Mouse (Mus musculus) urinary bladder, adult 18-20 months (tissue): ENCODE results near the gene Ccdc187.

ENCODE experiments used
- DNase-seq, 2 experiments: peaks; one replicate each; pipeline ENCODE4 v3.0.0; 2022; ENCODE audit warnings: low spot score in 2 of 2, mixed read lengths in 2 of 2

Gene Ccdc187

DNA sequence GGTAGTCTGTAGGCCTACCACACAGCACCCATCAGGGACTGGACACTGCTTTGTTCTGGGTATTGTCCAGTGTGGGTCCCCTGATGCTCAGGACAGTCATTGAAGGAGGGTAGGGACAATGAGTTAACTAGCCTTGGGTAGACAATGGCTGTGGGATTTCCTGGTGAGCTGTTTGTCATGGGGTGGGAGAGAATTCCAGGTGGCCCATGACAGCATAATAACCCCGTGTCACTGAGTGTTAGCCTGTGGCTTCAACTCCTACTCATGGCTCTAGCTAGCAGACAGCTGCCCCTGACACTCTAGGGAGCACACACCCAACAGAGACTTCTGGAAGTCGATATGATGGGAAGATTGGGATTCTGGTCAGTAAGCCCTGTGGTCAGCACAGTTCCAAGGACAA, at the start of gene Ccdc187:
Gene Ccdc187, minus strand, starts transcription at position 101 of the 400 bp plus-strand sequence.
- DNase-seq, result no peak

DNA sequence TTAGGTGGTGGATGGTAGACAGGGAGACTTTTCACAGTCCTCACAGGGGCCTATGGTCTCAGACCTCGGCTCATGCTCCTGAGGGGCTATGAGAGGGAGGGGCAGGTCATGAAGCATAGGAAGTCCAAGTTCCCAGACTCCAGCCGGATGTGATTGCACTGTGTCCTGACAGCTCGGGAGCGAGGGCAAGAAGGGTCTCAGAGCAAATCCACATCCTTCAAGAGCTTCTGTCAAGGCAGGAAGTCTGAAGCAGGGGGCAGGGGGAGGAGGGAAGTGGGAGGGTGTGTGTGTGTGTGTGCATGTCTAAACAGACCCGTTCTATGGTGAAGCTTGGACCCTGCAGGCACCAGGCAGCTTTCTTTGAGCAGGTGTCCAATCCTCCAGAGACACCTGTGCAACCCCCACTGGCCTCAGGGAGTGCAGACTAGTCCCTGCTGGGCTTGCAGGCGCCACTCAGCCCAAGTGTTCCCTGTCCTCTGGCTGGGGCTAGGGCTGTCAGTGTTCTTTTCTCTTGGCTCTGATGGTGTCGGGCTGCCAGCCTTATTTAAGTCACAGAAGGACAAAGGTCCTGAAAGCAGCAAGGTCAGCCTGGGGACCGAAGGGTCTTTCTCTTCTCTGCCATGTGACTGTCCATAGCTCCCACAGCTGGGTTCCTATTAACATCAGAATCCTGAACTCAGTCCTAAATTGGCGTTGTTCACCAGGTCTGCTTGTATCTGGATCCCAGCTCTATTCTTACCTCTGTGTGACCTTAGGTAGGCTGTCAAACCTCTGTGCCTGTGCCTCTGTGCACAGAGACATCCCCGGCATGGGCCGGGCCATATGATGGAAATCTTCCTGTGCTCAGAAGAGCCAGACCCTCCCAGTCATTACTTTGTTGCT, 48.5 kb upstream of the Ccdc187 start:
- no peak for DNase-seq

DNA sequence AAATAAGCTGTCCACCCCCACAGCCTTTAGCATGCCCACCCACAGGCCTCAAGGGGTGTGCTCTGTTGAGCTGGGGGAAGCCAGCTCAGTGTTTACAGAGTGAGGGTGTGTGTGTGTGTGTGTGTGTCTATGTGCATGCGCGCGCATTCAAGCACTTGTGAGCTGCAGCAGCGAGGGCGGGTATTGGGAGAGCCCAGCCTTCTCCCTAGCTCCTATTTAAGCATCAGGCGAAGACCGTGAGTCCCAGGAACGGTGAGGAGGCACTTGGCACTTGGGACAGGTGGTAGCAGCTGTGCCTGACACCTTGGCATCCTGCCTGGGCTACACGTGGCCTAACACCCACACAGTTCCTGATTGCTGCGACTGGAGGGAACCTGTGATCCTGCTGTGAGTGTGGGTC, 47.7 kb upstream of the Ccdc187 start:
- peak in 1 of 2 experiments; percentile 41 for DNase-seq

DNA sequence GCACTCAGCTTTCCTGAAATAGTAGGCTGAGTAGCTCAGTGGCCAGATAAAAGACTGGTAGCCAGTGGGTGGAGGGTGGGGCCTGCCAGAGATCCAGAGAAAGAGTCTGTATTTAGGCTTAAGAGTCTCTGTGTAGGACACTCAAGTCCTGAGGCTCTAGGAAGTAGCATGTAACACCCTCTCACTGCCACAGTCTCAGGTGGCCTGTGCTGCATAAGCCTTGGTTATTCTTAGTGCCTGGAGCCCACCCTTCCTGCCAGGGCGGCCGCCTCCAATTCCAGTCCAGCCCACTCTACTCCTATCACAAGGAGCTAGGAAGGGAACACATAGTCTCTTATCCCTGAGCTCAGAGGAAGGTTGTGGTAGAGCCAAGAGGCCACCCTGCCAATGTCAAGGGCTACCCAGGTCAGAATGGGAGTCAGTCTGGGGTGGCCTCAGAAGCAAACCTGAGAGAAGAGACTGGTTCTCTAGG, 47.2 kb upstream of the Ccdc187 start:
- DNase-seq, result no peak

DNA sequence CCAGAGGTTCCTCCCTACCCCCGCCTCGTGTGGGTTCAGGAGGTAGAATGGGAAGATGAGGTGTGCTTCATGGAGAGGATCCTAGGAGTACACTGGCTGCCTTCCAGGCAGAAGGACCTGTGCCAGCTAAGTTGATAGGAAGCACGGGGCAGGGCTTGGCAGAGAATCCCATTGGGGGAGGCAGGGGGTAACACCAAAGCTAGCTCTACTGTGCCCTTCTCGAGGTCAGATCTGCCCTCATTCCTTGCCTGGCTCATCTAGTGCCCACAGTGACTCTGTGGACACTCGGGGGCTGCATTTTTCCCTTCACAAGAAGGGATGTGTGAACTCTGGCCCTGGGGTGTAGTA, 44.8 kb upstream of the Ccdc187 start:
- no peak for DNase-seq

DNA sequence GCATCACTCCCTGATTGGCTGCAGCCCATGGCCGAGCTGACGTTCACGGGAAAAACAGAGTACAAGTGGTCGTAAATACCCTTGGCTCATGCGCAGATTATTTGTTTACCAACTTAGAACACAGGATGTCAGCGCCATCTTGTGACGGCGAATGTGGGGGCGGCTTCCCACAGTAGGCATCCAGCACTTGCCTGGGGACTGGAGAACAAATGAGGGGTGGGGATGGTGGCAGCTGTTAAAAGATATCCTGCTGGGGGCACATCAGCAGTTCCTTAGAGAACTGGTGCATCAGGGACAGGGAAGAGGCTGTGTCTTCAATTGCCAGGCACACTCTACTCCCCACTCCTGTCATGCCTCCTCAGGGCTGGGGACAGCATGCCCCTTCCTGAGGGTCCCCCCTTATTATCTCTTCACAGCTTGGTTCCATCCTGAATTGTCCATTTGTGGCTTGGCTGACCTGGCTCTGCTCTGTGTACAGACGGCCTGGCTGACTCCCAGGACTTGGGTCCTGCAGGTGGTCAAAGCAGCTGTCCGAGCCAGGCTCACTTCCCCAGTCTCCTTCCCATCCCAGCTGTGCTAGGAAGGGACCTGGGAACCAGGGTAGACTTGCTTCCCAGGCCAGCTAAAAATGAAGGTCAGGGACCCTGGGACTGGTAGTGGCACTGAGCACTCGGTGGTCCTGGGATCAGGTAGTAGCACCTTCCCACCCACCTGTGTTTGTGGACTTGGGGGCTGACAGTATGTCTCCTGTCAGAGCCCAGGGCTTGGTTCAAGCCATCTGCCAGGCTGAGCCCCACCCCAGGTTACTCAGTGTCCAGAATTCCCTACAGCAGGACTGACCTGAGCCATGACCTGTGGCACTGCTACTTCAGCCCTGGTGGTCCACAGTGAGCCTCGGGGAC, 44.2 kb upstream of the Ccdc187 start:
- DNase-seq, result no peak

DNA sequence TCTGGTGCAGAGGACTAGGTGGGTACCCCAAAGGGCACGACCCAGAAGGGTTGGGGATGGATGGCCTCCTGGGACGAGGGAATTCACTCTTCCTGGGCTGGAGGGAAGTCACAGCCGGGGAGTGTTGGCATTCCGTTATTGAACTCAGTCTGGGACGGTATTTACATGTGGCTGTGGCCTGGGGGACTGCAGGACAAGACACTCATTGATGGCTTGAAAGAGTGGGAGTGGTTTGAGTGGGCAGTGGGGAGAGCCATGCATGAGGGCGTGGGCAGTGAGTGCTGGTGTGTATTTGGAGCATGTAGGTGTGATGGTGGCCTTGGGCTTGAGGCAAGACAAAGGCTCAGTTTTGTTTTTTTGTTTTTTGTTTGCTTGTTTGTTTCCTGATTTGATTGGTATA, 36.3 kb upstream of the Ccdc187 start:
- DNase-seq, result no peak

DNA sequence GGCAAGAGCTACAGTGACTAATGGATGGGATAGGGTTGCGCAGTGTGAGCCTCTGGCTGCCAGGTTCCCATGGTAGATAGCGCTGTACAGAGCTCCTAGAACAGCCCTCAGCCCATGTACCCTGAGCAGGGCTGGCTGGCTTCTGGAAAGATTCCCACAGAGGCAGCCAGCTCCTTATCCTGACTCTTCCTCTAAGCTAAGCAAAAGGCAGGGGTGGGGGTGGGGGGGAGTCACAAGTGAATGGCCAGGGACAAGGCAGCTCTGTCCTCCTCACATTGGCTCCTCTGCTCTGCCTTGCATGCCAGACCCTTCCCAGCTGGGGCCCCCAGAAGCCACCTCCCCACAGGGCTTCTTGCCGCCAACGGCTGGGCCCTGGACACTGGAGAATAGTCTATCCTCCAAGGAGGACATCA, 35.7 kb upstream of the Ccdc187 start:
- no peak for DNase-seq

DNA sequence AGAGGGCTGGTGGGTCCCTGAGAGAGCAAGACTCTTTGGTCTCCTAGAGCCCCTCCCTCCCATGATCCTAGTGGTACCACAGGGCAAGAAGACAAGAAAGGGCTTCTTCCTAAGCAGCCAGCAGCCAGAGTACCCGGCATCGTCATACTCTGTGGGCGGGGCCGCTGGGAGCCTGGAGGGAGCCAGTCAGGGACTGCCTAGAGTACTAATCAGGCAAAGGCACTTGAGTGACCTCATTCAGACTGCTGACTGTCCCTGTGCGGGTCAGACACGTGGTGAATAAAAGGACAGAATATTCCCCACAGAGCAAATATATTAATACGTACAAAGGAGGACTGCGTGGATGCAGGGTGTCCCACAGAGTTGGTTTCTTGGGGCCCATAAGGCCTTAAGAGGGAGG, 35.0 kb upstream of the Ccdc187 start:
- DNase-seq, result no peak

DNA sequence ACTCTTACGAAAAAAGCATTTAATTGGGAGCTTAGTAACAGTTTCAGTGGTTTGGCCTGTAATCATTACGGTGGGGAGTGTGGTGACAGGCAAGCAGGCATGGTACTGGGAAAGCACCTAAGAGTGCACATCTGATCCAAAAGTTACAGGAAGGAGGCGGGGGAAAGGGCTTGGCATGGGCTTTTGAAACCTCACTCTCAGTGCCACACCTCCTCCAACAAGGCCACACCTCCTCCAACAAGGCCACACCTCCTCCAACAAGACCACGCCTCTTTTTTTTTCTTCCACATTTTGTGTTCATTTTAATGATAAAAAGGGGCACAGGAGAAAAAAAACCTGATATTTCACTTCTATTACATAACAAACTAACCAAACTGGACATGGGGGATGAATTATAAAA, 33.5 kb upstream of the Ccdc187 start:
- DNase-seq, result no peak

DNA sequence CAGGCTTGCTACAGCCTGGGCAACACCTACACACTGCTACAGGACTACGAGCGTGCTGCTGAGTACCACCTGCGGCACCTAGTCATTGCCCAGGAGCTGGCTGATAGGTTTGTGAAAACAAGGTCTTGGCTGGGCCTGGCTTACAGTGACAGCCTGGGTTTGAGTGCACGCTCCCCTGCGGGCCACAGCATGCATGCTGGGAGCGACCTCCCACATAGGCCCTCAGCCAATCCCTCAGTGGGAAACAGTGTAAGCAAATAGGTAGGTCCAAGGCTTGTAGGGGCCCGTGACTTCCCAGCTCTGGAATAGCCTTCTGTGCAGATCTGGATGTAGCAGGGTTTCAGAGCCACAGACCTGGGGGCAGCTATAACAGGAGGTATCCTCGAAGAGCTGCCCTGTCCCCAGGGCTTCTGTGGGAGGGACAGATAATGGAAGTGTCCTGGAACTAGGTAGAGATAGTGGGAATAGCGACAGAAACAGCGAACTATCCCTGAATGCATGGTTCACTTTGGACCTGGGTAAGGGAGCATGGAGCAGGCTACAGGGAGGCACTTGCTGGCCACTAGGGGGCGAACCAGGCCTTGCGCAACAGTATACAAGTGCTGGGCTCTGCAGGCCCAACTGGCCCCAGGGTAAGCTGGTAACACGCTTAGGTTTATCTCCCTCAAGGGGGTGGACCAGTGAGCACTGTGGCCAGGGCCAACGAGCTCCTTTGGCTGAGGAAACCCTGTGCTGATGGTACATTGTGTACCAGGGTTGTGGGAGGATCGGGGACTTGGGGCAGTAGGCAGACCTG, 31.2 kb upstream of the Ccdc187 start:
- DNase-seq, result no peak

DNA sequence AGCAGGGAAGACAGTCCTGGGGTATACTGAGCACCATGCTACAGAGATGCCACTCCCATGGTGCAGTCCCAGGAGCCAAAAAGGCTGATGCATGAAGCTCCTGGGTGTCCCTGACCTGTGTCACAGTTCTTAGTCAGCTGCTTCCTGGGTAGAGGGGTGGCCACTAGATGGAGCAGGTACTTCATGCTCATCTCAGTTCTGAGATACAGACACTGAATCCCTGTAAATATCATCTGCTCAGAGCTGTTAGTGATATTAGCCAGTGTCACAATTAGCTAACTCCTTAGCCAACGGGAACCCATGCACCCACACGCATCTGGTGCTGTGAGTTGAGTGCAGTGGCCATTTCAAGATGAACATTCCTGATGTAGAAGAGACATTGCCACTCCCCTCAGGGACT, 30.6 kb upstream of the Ccdc187 start:
- no peak for DNase-seq

DNA sequence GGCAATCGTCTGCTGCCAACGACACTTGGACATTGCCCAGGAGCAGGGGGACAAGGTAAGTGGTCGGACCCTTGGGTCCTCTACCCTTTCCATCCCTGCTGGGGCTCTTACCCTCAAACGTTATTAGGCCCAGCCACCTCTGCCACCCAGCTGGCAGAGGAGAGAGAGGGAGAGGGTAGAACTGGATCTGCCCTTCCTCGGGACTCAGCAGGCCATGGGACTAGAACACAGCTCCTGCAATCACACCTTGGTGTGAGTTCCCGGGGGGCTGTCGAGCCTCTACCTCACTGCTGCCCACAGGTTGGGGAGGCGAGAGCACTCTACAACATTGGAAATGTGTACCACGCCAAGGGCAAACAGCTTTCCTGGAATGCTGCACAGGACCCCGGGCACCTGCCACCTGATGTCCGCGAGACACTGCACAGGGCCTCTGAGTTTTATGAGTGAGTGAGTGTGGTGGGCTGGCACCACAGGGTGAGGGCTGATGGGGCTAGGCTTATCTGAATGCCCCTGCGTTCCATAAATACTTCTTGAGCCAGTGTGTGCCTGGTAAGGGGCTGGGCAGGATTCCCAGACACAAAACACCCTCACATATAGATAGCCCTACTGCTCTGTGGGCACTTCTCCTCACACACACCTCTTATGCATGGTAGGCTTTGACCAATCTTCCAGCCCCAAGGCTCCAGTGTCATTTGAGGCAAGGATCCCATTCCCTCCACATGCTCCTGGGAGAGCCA, 29.4 kb upstream of the Ccdc187 start:
- no peak for DNase-seq

DNA sequence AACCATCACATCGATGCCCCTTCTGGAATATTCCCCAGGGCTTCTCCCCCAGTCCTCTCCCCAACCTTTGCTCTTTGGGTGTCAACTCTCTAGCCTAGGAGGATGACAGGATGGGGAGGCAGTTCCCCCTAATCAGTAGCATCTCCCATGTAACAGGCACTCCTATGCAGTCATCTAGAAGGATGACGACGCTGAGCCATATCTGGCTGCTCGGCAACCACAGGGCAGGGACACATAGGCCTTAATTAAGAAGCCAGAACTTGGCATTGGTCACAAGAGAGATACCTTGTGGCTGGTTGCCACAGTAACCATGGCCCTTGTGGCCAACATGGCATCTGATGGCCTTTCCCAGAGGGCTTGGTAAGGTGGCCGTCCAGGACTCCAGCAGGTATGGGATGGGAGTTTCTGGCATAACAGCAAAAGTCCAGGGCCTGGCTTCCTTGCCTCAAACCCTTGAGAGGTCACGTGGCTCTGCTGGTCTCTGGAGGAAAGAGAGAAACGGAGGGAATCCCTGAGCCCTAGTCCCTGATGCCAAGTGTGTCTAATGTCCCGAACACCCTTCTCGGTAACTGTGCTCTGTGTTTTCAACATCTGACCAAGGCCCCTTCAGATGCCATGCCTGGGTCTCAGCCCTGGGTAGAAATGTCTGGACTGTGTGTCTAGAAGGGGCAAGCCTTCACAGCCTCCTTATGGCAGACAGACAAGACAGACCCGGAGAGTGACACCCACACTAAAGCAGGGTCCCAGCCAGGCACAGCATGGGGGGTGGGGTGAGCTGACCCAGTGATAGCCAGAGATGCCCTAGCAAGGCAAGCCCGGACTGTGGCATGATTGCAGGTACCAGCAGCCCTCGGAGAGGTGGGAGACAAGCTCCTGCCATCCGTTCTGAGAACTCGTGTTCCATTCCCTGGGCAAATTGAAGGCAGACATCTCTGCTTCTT, 26.2 kb upstream of the Ccdc187 start:
- DNase-seq, result no peak

DNA sequence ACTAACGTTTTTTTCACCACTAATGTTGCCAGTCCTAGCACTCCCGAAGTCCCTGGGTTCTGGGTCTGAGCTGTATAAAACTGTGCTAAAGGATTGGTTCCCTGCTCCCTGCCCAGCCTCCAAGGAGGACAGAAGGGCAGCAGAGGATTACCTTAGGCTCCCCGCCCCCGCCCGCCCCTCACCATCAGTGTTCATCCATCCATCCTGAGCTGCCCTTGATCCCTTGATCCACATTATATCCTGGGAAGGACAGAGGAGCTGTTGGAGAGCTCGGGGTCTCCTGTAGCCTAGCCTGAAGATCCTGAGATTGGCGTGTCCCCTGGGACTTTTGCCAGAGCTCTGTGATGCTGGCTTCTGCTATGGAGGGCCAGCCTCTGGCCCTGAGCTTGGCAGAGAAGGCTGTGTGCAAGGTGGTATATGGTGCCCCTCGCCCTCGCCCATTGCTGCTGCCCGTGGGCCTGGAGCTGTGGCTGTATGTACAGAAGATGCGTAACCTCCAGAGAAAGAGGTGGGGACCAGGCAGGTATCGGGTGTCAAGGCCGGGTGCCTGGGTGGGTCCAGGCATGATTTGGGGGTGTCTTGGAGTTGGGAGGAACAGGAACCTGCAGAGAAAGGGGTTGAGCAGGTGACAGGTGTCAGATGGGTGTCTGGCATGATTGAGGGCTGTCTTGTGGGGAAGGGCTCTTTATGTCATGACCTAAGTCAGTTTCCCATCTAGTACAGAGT, 25.3 kb upstream of the Ccdc187 start:
- DNase-seq, result no peak

DNA sequence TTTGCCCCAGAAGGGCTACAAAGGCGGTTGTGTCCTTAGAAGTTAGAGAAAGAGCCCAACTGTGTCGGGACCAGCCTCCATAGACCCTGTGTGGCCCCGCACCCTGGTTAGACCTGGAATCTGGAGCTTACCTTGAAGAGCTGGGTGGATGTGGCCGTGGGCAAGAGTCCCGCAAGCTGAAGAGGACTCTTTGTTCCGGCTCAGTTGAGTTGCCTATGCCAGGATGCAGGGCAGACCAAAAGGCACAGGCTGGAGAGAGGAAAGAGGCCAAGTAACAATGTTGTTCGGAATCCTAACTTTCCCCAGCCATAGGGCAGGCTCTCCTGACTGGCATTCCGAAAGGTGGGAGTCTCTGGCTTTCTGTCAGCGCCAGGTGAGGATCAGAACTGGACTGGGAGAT, 24.8 kb upstream of the Ccdc187 start:
- DNase-seq, result no peak

DNA sequence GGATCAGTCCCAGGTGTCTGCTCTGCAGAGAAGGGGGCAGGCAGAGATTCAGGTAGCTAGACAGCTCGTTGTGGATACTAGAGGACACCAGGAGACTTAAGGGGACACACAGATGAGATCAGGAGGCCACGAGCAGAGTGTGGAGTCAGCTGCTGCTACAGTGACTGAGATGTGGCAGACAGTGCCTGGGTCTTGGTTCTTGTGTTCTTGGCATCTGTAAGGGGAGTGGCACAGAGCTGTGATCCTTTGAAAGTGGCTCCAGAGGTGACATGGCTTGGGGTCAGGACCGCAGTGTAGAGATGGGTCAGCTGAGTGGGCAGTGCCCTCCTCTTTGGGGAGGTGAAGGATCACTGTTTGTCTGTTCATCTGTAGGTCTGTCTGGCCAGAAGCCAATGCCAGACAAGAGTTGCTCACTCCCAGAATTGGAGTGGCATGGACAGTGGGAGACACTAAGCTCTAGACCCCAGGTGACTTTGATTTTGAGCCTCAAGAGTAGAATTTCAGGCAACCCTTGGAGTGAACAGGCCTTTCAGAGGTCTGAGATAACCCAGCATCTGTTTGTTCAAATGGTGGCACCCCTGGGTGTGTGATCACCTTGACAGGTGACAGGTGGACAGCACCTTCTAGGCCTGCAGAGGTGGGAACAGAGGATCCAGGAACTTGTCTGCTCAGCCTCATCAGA, 23.8 kb upstream of the Ccdc187 start:
- DNase-seq, result no peak

DNA sequence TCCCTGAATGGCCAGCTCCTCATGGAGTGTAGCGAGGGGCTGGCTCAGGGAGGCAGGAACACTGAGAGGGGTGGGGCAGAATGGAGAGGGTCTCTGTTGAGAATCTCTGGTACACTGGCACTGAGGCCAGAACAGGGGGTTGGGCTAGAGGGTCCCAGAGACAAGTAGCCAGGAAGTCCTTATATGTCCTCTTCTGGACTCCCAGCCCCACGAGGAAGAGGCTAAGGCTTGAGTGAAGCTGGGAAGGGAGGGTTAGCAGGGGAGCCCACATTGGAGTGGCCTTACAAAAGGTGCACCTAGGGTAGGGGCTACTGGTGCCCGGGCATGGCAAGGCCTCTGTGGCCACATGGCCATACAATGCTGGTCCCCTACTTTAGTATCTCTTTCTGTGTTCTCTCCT, 23.0 kb upstream of the Ccdc187 start:
- DNase-seq, result no peak
